Mouse (Mus musculus) spleen, postnatal 10 days (tissue): ENCODE data around the gene Ptpn3.
A peak's percentile ranks its signal among the peaks of the same experiment; 100 is the strongest.

Experiments used
- DNase-seq, 2 experiments: peaks; one replicate each; pipeline ENCODE4 v3.0.0; 2021 to 2022; ENCODE audit warnings: low spot score in 2 of 2

The Ptpn3 gene

GRCm38 (mm10) chr4:57168277-57168676 is 133.4 kb downstream of the Ptpn3 start:
- DNase-seq: no peak

DNA sequence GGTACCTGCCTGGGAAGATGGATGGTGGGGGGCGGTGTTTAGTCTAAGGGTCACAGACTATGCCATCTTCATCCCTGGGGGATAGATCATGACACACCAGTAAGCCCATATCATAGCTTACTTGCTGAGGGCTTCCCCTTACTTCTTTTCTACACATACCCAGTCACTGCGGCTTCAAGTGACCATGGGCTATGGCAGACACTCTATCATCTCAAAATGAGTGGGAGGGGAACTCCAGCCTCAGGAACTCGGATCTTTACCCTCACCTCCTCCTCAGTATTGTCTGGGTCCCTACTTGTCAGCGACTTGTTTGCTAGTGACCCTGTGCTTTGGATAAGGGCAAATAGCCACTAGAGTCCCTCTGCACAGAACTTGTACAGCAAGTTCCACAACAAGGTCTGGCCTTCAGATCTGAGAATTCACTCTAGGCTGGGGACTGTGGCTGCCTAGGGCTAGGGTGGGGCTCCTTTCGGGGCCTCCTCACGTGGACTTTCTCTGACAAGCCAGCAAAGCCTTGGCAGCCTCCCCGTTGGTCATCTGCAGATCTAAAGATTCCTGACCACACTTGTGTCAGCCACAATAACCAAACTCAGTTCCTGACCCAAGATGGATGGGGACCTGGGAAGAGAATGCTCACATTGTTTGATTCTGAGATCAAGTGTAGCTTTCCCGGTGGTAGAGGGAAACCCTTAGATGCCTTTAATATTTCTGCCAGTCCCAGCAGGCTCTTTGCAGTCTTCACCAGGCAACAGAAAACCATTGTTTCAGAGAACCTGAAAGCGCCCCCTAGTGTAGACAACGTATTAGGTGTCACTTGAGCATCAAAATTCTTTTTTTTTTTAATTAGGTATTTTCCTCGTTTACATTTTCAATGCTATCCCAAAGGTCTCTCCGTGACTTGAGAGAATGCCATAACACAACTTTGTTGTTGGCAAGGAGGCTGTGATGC is 134.4 kb downstream of the Ptpn3 start:
- DNase-seq: no peak

DNA sequence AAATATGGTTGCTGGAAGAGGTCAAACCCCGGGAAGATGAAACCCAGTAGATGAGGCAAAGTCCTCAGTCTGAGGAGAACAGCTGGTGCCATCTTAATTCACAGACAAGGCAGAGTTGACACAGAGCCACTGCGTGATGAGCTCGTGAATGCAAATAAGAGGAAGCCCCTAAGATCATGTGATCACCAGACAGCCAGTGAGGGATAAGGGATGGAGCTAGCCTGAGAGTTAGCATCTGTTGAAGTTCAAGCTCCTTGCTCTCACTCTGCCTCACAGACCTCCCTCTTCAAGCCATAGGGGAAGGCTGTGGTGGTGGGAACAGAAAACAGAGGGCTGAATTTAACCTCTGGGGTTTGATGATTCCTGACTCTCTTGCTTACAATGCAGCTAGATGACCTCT is 136.0 kb downstream of the Ptpn3 start:
- DNase-seq: no peak

GRCm38 (mm10) chr4:57164578-57165210 is 136.9 kb downstream of the Ptpn3 start:
- DNase-seq: no peak

GRCm38 (mm10) chr4:57162789-57163722 is 138.6 kb downstream of the Ptpn3 start:
- DNase-seq: no peak

DNA sequence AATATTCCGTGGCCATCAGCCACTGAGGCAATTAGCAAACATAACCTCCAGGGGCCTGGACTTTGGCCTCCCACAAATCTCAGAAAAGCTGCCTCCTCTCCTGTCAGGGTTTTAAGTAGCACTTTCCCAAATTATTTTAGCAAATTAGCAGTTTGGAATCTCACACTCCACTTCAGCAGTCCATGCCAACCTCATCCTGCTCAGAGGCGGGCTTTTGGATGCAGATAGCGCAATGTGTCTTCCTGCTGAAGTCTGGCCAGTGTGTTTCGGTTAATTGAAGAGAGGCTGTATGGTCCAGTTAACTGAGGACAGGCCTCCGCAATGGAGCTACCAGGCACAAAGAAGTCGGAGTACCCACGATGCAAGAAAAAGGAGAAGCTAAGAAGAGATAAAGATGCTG is 141.1 kb downstream of the Ptpn3 start:
- DNase-seq: no peak

DNA sequence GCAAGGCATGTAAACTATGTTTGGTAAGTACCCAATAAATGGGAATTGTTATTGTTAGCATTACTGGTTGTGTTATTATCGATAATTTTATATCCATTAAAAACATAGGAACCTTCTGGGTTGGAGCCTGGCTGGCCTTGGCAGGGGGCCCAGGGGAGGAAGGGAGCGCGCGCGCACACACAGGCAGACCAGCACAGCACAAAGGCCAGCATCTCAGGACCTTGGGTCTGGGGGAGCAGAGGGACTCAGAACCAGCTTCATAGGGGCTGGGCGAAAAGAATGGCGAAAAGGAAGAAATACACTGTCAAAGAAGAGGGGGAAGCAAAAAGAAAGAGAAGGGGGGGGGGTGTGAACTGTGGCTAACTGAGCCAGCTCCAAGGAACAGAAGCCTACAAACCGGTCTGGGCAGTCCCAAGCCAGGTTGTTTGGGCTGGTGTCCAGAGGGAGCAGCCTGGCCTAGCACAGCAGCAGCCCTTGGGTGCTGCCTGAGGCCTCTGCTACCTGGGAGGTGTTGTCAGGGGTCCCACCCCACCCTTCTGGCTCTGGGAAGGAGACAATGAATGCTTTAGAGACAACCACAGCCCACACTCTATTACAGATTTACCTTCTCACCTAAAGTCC is 145.0 kb downstream of the Ptpn3 start:
- DNase-seq: no peak

- DNase-seq: no peak
Measured at GRCm38 (mm10) chr4:57153838-57154237, 147.8 kb downstream of the Ptpn3 start.

GRCm38 (mm10) chr4:57153068-57153835 is 148.4 kb downstream of the Ptpn3 start:
- no peak for DNase-seq

- DNase-seq: no peak
Measured at GRCm38 (mm10) chr4:57148182-57148581, 153.5 kb downstream of the Ptpn3 start.

DNA sequence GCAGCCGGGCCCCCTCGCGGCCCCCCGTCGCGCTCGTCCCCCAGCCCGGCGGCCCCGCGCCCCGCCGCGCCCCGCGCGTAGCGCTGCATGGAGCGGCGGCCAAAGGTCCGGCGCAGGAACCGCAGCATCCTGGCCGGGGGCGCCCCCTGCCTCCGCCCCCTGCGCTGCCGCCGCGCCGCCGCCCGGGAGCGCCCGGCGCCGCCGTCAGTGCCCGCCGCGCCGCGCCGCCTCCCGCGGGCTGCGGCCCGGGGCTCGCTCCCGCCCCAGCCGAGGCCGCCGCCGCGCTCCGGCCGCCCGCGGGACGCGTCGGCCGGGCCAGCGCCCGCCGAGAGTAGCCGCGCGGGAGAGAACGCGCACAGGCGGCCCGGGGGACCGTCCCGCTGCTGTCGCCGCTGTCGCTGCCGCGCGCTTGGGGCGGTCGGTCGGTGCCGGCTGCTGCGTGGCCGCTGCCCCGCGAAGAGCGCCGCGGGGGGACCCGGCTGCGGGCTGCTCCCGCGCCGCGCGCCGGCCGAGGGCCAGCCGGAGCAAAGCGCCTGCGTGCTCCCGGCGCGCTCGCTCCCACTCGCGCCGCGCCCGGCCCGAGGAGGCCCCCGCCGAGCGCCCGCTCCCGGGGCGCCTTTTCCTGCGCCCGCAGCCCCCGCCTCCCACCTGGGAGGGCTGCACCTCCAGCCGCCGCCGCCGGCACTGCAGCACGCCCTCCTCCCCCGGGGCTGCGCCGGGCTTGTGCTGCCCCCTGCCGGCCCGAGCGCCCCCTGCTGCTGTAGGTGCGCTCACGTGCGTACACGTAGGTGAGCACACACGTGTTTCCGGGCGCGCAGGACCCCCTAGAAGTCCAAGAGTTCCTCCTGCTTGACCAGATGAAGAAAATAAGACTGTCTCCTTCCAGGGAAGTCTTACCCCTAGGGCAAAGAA is 158.4 kb downstream of the Ptpn3 start, which contains the start of gene Epb41l4b:
Gene Epb41l4b, minus strand, starts transcription at position 412 of the 912 bp plus-strand sequence.
- peak; percentile 41 to 77 for DNase-seq

DNA sequence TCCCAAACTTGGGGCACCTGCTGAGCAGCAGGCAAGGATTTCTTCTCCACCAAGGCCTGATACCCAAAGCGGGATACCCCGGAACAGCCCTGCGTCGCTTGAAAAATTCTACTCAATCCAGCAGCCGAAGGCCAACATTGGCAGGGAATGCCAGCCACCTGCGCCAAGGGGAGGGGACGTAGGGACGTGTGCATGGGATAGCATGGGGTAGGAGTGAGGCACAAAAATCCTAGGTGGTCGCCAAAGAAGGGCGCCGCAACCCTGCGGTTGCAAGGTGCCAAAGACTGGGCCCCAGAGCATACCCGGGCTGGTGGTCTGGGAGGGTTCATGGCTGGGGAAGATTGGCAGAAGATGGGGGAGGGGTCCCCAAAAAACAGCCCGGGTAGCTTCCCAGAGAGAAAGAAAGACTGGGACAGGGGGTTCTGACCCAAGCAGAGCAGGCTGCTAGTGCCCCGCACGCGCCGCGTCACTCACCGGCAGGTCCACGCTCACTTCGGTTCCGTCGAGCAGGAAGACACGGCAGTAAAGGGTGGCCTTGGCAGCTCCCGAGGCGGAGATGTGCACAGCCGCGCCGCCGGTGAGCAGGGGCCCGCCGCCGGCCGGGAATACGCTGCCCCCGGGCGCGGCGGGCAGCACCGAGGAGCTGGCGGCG is 159.1 kb downstream of the Ptpn3 start:
- peak; percentile 11 to 25 for DNase-seq

DNA sequence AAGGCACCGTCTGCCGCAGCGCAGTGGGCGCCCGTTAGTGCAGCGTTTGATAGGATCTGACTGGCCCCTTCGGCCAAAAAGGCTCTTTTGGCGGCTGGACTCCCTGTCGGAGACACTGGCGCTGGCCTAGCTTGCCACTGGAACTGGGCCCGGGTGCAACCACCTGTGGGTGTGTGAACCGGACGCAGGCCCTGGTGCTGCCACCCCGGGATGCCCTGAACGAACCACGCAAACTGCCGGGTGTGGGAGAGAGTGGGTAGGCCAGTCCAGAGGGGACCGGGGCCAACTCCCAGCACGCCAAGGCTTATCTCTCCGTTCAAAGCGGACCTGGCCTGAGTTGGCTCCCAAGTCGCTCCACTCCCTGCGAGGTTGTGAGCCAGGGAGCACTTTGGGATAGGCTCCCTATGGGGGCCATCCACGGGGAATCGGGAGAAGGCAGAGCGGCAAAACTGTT is 159.7 kb downstream of the Ptpn3 start:
- DNase-seq: peak; percentile 5 to 23

GRCm38 (mm10) chr4:57140992-57141717 is 160.5 kb downstream of the Ptpn3 start:
- no peak for DNase-seq
